Mouse (Mus musculus): Measurements from ENCODE around the gene Pes1.

Gene Pes1

GRCm38 (mm10) chr11:3964416-3965172 lies 819 bp downstream of the Pes1 start:
- DNase-seq, result peak; percentile 25

GRCm38 (mm10) chr11:3969837-3970236 lies 6.1 kb downstream of the Pes1 start:
- DNase-seq, result peak; percentile 61

GRCm38 (mm10) chr11:3970361-3970760 lies 6.6 kb downstream of the Pes1 start:
- DNase-seq, result peak; percentile 76

GRCm38 (mm10) chr11:3973081-3973480 lies 9.3 kb downstream of the Pes1 start:
- peak; percentile 63 for DNase-seq

- peak; percentile 73 for DNase-seq
Measured at GRCm38 (mm10) chr11:3974311-3974710, 10.5 kb downstream of the Pes1 start.

GRCm38 (mm10) chr11:3976678-3977077 lies 12.9 kb downstream of the Pes1 start, which contains the start of gene 4930556J24Rik:
4930556J24Rik (minus strand) TSS chr11:3976778.
- DNase-seq, result no peak

- DNase-seq, result no peak
Measured at GRCm38 (mm10) chr11:3978421-3978820, 14.6 kb downstream of the Pes1 start.

- DNase-seq, result no peak
Measured at GRCm38 (mm10) chr11:3981536-3981935, 17.8 kb downstream of the Pes1 start.

- no peak for DNase-seq
Measured at GRCm38 (mm10) chr11:3982275-3983209, 18.8 kb downstream of the Pes1 start.

- DNase-seq, result no peak
Measured at GRCm38 (mm10) chr11:3983291-3983862, 19.6 kb downstream of the Pes1 start, which contains the start of gene Gal3st1. Gal3st1 (plus strand) TSS chr11:3983636.

GRCm38 (mm10) chr11:3983863-3984745 lies 20.3 kb downstream of the Pes1 start:
- no peak for DNase-seq

GRCm38 (mm10) chr11:3989748-3990147 lies 26.0 kb downstream of the Pes1 start:
- DNase-seq, result no peak

- no peak for DNase-seq
Measured at GRCm38 (mm10) chr11:3993132-3993531, 29.4 kb downstream of the Pes1 start.

- no peak for DNase-seq
Measured at GRCm38 (mm10) chr11:3993914-3994313, 30.1 kb downstream of the Pes1 start.

- DNase-seq, result peak; percentile 63
Measured at GRCm38 (mm10) chr11:3995511-3995910, 31.7 kb downstream of the Pes1 start.

GRCm38 (mm10) chr11:3996840-3997239 lies 33.1 kb downstream of the Pes1 start:
- DNase-seq, result peak; percentile 78

GRCm38 (mm10) chr11:3997978-3998720 lies 34.4 kb downstream of the Pes1 start:
- DNase-seq, result peak; percentile 87

GRCm38 (mm10) chr11:3999547-3999946 lies 35.8 kb downstream of the Pes1 start:
- DNase-seq, result peak; percentile 73

GRCm38 (mm10) chr11:4001603-4002002 lies 37.8 kb downstream of the Pes1 start:
- DNase-seq, result peak; percentile 89

GRCm38 (mm10) chr11:4005220-4005805 lies 41.5 kb downstream of the Pes1 start:
- DNase-seq, result peak; percentile 54

GRCm38 (mm10) chr11:4006462-4006861 lies 42.7 kb downstream of the Pes1 start:
- DNase-seq, result peak; percentile 56

Measured in heart, adult 11 months (tissue).